Mouse (Mus musculus) limb, embryonic 13.5 days (tissue): ENCODE measurements around the gene Dock6. TPM values are rescaled to one million over a fixed set of nuclear protein-coding genes. Genes with fewer than 3 reads are reported as not detected.
"Not testable (repeated sequence)": the region's sequence is repeated elsewhere in the genome, so short reads cannot be mapped to it uniquely, and the experiment has no call there.

Experiments
- ATAC-seq: fragments of 200-750 bp; cut with Nextera tagmentation; 2 replicates; pipeline ENCODE4 v1.8.0; 2017; ENCODE audit warnings: low read depth, moderate number of reproducible peaks, moderate TSS enrichment; ENCODE audit not compliant: low FRiP score
- H3K27ac ChIP-seq: fragments of 300-500 bp; sonication (generic); 2 replicates; pipeline ENCODE4 v1.5.1; 2015; ENCODE audit warnings: inconsistent platforms, mild to moderate bottlenecking, moderate library complexity
- H3K27me3 ChIP-seq: fragments of 300-500 bp; sonication (generic); 2 replicates; pipeline ENCODE4 v1.6.1; 2015; ENCODE audit warnings: mild to moderate bottlenecking, inconsistent platforms
- H3K36me3 ChIP-seq: fragments of 300-500 bp; sonication (generic); 2 replicates; pipeline ENCODE4 v1.6.1; 2015; ENCODE audit warnings: inconsistent platforms, mild to moderate bottlenecking, moderate library complexity
- H3K4me1 ChIP-seq: fragments of 300-500 bp; sonication (generic); 2 replicates; pipeline ENCODE4 v1.6.1; 2015; ENCODE audit warnings: inconsistent platforms
- H3K4me2 ChIP-seq: fragments of 300-500 bp; sonication (generic); replicated peaks from 2 replicates; pipeline ENCODE4 v1.6.1; 2015; ENCODE audit warnings: inconsistent platforms, mild to moderate bottlenecking, moderate library complexity
- H3K4me3 ChIP-seq: fragments of 300-500 bp; sonication (generic); 2 replicates; pipeline ENCODE4 v1.5.1; 2015; ENCODE audit warnings: moderate library complexity, mild to moderate bottlenecking, inconsistent platforms
- H3K9ac ChIP-seq: fragments of 300-500 bp; sonication (generic); 2 replicates; pipeline ENCODE4 v1.6.1; 2015; ENCODE audit warnings: mild to moderate bottlenecking, inconsistent platforms
- H3K9me3 ChIP-seq: fragments of 300-500 bp; sonication (generic); 2 replicates; pipeline ENCODE4 v1.6.1; 2016; ENCODE audit warnings: inconsistent platforms
- WGBS: fragments of 180-500 bp; shearing (Covaris S2); methylation state at CpG from one replicate; pipeline ENCODE4 v1.1.7; 2015; 5-methylcytosine and 5-hydroxymethylcytosine counted together
- polyA plus RNA-seq: library from polyadenylated mRNA; unstranded; fragments of >200 nt; fragmentation: Nextera tagmentation; extraction: Ambion mirVana; gene quantifications from 2 replicates; pipeline ENCODE4 v1.2.1, GENCODE M21; 2015

Gene Dock6
- polyA plus RNA-seq, 1 experiment from 2014 or later: 39.6 TPM

DNA sequence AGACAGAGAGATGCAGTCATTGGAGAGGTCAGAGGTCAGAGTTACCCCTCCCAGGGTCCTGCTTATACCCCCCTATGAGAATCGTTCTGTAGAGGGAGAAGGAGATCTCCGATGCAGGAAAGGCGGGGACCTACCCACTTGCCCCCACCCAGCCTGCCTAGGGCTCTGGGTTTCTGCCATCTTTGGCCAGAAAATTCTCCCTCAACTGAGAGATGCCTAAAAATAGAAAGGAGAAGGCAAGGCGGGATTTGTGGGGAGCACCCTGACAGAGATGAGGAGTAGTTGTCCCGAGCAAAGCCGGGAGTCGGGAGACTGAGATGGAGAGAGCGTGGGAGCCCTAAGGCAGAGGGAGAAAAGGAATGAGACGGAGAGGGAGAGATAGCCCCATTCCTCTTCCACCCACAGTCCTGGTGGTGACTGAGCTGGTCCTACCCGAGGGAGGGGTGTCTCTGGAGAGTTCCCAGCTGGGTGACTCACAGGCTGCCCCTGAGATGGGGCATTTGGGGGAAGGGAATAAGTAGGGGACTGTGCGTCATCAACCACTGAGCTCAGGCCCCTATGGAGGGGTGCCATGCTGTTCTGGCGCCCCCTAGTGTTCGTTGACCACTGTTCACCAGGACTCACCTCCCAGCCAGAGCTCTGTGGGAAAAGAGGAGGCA, 48.3 kb downstream of the Dock6 start:
- Histone ChIP-seq H3K9ac (0 out of 2 replicates have a peak overlapping the region, but pooled peaks have one; percentile 20), H3K27ac (no peak overlapping the region), H3K4me2 (no peak overlapping the region), H3K9me3 (no peaks in the 10 kb centered on the region), H3K4me3 (no peak overlapping the region), H3K27me3 (no peaks in the 10 kb centered on the region), H3K4me1 (peaks cover 3% of the 10 kb centered on the region; the same call in 1 of the 2 replicates), H3K36me3 (peaks cover 35% of the 10 kb centered on the region)
- peak; percentile 86 for ATAC-seq
- 40% methylated on average over 13 of the region's 13 CpGs for WGBS

DNA sequence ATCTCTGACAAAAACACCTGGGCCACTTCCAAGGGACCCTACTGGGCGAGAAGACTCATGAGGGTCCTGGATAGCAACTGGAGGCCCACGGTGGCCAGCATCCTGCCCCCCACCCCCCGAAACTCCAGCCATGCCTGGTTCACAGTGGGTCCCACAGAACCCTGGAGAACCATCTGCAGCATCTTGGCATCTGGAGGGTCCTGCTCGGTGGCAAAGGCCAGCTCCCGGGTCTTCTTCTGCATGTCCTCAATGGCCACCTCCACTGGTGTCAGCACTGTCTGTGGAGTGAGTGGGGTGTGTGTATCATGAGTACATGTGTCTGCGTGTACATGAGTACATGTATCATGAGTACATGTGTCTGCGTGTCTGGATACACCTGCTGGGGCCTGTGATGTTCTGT, 50.8 kb downstream of the Dock6 start:
- ATAC-seq: no peak
- no peaks in the 10 kb centered on the region for H3K9me3 ChIP-seq
- no peak overlapping the region for H3K4me3 ChIP-seq
- peaks cover 13% of the 10 kb centered on the region for H3K4me1 ChIP-seq
- no peaks in the 10 kb centered on the region for H3K27me3 ChIP-seq
- H3K36me3 ChIP-seq: peaks cover 30% of the 10 kb centered on the region
- 88% methylated on average over 7 of the region's 7 CpGs for WGBS
- no peak overlapping the region for H3K27ac ChIP-seq
- H3K9ac ChIP-seq: no peak overlapping the region
- no peak overlapping the region for H3K4me2 ChIP-seq

DNA sequence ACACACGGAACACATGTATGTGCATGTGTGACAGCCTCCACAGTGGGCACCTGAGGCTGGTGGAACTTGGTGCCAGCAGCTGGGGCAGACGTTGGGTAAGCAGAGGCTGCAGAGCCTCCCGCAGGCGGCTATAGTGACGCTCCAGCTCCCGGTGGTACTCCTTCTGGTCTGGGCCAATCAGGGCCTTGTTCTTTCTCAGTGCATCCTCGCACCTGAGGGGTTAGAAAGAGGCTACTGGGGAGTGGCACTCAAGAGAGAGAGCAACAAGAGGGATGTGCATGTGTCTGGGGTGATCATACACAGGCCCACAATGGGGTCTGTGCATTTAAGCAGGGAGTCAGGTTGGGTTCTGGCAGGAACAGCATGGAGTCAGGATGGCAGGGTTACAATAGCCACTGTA, 51.3 kb downstream of the Dock6 start:
- Histone ChIP-seq H3K27ac (no peak overlapping the region), H3K4me3 (no peak overlapping the region), H3K9ac (no peak overlapping the region), H3K4me1 (peaks cover 17% of the 10 kb centered on the region), H3K27me3 (no peaks in the 10 kb centered on the region), H3K36me3 (peaks cover 30% of the 10 kb centered on the region), H3K9me3 (no peaks in the 10 kb centered on the region), H3K4me2 (no peak overlapping the region)
- no peak for ATAC-seq
- WGBS: 82% methylated on average over 7 of the region's 7 CpGs

DNA sequence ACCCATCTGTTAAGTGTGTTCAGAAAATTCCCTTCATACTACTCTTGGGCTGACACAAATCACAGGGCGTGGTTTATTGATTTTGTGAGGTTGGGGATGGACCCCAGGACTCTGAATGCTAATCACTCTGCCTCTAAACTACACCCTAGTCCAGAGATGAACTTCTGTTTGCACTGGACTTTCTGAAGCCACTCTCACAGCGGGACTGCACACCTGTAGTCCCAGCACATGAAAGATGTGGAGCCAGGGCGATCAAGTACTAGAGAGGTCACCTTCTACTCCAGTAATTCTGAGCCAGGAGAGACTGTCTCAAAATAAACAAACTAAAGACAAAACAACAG, 53.5 kb downstream of the Dock6 start:
- peaks cover 51% of the 10 kb centered on the region for H3K36me3 ChIP-seq
- ATAC-seq: no peak
- H3K4me2 ChIP-seq: peak overlapping the region; percentile 69
- H3K9me3 ChIP-seq: no peaks in the 10 kb centered on the region
- no peaks in the 10 kb centered on the region for H3K27me3 ChIP-seq
- peak overlapping the region; percentile 93 for H3K9ac ChIP-seq
- H3K4me3 ChIP-seq: peak overlapping the region; percentile 94
- H3K27ac ChIP-seq: peak overlapping the region; percentile 95; the same call in 1 of the 2 replicates
- 55% methylated on average over 3 of the region's 3 CpGs for WGBS
- peaks cover 29% of the 10 kb centered on the region for H3K4me1 ChIP-seq

DNA sequence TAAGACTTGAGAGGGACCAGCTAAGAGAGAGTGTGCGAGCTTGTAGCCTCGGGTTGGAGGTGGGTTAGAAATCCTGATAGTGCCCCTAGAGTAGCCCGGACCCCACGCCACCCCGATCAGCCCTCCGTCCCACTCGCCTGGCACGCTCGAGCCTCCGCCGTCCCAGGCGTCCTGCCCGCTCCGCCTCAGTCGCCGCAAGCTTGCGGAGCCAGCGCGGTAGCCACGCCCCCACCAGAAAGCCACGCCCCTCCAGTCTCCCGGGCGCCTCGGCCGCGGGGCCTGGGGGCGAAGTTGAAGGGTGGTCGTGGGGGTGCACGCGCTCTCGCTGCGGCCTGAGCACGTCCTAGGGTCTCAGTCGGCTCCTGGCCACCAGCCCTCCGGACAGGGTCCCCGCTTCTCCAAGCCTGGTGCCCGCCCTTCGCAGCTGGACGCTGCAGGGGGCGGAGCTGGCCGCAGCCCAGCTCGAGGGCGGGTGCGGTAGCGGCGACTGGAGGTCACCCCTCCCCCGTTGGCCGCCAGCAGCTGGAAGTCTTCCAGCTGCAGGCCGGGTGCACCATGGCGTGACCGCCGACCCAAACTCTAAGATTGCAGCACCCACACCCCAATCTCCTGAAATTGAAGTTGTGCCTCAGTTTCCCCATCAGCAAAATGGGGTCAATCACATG, 54.0 kb downstream of the Dock6 start, which contains the start of gene Kank2:
TSS of gene Kank2 (minus strand) at position 400 of the 665 bp plus-strand sequence.
- under 1% methylated on average over 52 of the region's 52 CpGs for WGBS
- Histone ChIP-seq H3K27ac (peak within 1 kb of the TSS; percentile 95), H3K9ac (peak within 1 kb of the TSS; percentile 93), H3K9me3 (no peaks in the 10 kb centered on the region), H3K27me3 (no peaks in the 10 kb centered on the region), H3K36me3 (peaks cover 52% of the 10 kb centered on the region), H3K4me2 (peak within 1 kb of the TSS; percentile 69), H3K4me3 (peak within 1 kb of the TSS; percentile 94), H3K4me1 (peaks cover 29% of the 10 kb centered on the region)
- ATAC-seq: peak; percentile 81

DNA sequence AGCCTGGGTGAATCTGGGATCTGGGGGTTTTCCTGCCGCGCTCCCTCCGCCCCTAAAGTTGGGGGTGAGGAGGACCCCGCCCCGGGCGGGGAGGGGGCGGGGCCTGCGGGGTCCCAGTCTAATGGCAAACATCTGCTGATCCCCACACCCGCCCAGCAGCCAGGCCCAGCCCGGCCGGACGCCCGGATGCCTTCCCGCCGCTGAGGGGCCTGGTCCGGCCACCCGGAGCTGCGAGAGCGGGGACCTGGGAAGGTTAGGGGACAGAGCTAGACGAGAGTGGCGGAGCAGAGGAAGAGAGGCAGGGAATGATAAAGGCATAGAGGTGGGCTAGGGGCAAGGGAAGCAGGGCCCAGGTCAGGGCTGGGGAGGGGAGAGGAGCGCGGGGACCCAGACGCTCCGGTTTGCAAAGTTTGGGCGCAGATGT, 54.5 kb downstream of the Dock6 start:
- Histone ChIP-seq H3K9me3 (no peaks in the 10 kb centered on the region), H3K27me3 (no peaks in the 10 kb centered on the region), H3K4me3 (peak overlapping the region; percentile 94), H3K36me3 (peaks cover 56% of the 10 kb centered on the region), H3K4me2 (peak overlapping the region; percentile 69), H3K27ac (peak overlapping the region; percentile 95), H3K4me1 (peaks cover 31% of the 10 kb centered on the region), H3K9ac (peak overlapping the region; percentile 93)
- peak; percentile 77 for ATAC-seq
- WGBS: under 1% methylated on average over 26 of the region's 26 CpGs

DNA sequence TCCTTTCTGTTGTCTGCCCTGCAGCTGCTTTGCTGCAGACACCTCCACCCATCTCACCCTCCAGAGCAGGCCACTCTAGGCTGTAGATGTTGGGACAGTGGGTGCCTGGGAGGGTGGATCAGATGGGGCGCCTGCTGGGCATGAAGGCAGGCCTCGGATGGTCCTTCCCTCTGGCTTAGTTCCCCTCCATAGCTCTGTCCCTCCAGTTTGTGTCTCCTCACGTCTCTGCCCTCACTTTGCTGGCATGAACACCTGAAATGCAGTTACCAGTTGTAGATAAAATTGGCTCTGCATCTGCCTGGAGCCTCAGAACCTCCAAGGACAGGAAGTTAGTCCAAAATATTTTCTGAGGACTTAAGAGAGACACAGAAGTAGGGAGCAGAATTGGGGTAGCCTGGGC, 55.5 kb downstream of the Dock6 start:
- Histone ChIP-seq H3K9ac (peak overlapping the region; percentile 93), H3K27me3 (no peaks in the 10 kb centered on the region), H3K36me3 (peaks cover 56% of the 10 kb centered on the region), H3K9me3 (no peaks in the 10 kb centered on the region), H3K27ac (peak overlapping the region; percentile 95; the same call in 1 of the 2 replicates), H3K4me2 (peak overlapping the region; percentile 69), H3K4me1 (peaks cover 41% of the 10 kb centered on the region), H3K4me3 (peak overlapping the region; percentile 94)
- no peak for ATAC-seq
- WGBS: 54% methylated on average over 3 of the region's 3 CpGs

DNA sequence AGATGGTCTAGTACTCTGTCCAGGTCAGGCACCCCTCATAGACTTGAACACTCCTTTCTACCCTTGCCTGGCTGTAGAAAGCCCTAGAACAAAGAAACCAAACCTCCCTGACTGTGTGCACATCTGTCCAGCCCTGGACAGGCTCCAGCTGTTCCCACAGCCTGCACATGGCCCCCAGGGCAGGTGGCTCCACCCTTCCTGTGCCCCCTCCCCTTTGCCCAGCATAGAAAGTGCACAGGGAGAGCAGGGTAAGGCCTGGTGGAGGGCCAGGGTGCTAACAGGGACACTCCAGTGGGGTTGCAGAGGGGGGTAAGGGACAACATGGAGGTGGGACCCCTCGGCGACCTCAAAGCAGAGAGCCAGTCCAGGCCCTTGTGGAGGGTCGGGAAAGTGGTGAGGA, 56.2 kb downstream of the Dock6 start:
- no peak for ATAC-seq
- H3K9me3 ChIP-seq: no peaks in the 10 kb centered on the region
- peak overlapping the region; percentile 93 for H3K9ac ChIP-seq
- H3K4me3 ChIP-seq: peak overlapping the region; percentile 94
- peaks cover 46% of the 10 kb centered on the region for H3K4me1 ChIP-seq
- H3K27me3 ChIP-seq: no peaks in the 10 kb centered on the region
- WGBS: 43% methylated on average over 3 of the region's 3 CpGs
- peaks cover 56% of the 10 kb centered on the region for H3K36me3 ChIP-seq
- peak overlapping the region; percentile 69 for H3K4me2 ChIP-seq
- H3K27ac ChIP-seq: peak overlapping the region; percentile 67; the same call in 1 of the 2 replicates

DNA sequence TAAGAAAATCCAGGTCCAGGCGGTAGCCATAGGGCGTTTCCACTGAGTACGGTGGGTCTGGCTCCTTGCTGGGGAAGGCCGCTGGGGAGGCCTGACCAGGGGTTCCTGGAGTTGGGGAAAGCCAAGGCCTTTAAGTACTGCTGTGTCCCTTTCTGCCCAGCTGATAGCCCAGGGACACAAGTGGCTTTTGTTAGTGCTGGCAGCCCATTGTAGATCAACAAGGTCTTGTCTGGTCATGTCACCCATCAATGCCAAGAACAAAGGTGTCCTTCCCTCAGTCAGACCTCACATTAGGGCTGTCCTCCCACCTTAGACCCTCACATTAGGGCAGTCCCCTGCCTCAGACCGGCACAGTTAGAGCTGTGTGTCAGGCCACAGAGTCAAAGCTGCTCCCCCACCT, 56.9 kb downstream of the Dock6 start:
- H3K9ac ChIP-seq: peak overlapping the region; percentile 93
- no peak for ATAC-seq
- H3K9me3 ChIP-seq: no peaks in the 10 kb centered on the region
- no peak overlapping the region; the same call in 1 of the 2 replicates for H3K4me3 ChIP-seq
- H3K36me3 ChIP-seq: peaks cover 56% of the 10 kb centered on the region
- H3K4me2 ChIP-seq: peak overlapping the region; percentile 69
- no peaks in the 10 kb centered on the region for H3K27me3 ChIP-seq
- WGBS: 77% methylated on average over 5 of the region's 5 CpGs
- H3K27ac ChIP-seq: peak overlapping the region; percentile 67; the same call in 1 of the 2 replicates
- H3K4me1 ChIP-seq: peaks cover 46% of the 10 kb centered on the region

DNA sequence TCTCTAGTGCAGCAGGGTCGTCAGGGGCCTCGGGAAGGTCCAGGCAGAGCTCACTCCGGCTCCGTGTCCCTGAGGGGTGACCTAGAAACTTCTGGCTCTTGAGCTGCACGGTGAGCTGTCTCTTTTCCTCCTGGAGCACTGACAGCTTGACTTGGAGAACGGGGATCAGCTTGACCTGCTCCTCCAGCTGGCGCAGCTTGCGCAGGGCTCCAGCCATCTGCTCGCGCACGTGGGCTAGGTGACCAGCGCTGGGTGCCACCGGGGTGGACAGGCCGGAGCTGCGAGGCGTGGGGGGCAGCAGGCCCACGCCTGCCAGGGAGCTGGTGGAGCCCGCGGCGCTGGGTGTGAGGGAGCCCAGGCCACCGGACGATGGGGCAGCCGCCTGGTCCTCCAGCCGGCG, 57.5 kb downstream of the Dock6 start:
- peaks cover 60% of the 10 kb centered on the region for H3K36me3 ChIP-seq
- ATAC-seq: no peak
- H3K9ac ChIP-seq: no peak overlapping the region
- no peaks in the 10 kb centered on the region for H3K27me3 ChIP-seq
- H3K9me3 ChIP-seq: no peaks in the 10 kb centered on the region
- H3K4me1 ChIP-seq: peaks cover 46% of the 10 kb centered on the region
- 94% methylated on average over 25 of the region's 25 CpGs for WGBS
- H3K4me3 ChIP-seq: no peak overlapping the region
- no peak overlapping the region for H3K4me2 ChIP-seq
- no peak overlapping the region for H3K27ac ChIP-seq

DNA sequence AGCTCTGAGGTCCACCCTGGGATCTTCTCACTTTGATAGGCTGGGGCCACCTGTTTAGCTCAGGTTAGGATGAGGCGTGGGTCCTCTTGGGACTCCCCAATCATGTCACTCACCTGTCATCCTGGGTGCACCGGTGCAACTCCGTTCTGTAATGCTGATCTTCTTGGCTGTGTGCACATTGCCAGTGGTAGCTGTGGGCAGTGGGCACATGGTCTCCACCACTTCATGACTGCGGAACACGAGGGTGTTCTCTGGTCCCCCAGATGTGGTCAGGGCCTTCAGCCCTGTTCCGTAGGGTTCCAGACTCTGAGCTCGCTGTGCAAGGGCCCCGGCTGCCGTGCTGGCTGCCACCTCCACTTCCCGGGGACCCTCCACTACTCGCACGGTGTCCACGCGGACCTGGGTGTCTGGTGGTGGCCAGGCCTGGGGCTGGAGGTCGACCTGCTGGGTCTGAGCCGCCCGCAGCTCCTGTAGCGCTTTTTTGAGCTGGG, 58.0 kb downstream of the Dock6 start:
- no peak for ATAC-seq
- Histone ChIP-seq H3K4me1 (peaks cover 46% of the 10 kb centered on the region), H3K36me3 (peaks cover 66% of the 10 kb centered on the region), H3K9ac (no peak overlapping the region), H3K27me3 (no peaks in the 10 kb centered on the region), H3K27ac (no peak overlapping the region), H3K4me2 (no peak overlapping the region), H3K9me3 (no peaks in the 10 kb centered on the region), H3K4me3 (no peak overlapping the region)
- WGBS: 96% methylated on average over 18 of the region's 18 CpGs

DNA sequence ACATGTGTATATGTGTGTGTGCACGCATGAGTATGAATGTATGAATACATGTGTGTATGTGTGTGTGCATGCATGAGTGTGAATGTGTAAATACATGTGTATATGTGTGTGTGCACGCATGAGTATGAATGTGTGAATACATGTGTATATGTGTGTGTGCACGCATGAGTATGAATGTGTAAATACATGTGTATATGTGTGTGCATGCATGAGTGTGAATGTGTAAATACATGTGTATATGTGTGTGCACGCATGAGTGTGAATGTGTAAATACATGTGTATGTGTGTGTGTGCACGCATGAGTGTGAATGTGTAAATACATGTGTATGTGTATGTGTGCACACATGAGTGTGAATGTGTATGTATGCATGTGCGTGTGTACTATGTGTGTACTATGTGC, 58.9 kb downstream of the Dock6 start:
- not testable (repeated sequence) for H3K9me3 ChIP-seq, H3K9ac ChIP-seq, ATAC-seq, H3K27ac ChIP-seq, H3K27me3 ChIP-seq, H3K4me3 ChIP-seq, H3K4me2 ChIP-seq
- peaks cover 75% of the 10 kb centered on the region for H3K36me3 ChIP-seq
- H3K4me1 ChIP-seq: peaks cover 47% of the 10 kb centered on the region
- WGBS: 94% methylated on average over 6 of the region's 6 CpGs
